Mouse (Mus musculus) myocyte (in vitro differentiated cells): ENCODE results near the gene Hs3st5. TPM values are rescaled to one million over a fixed set of nuclear protein-coding genes. Genes with fewer than 3 reads are reported as not detected.

Source experiments
- H3K27me3 ChIP-seq: one replicate; pipeline ENCODE4 v1.6.1; 2011; ENCODE audit not compliant: control insufficient read depth, insufficient read depth, insufficient read length
- H3K36me3 ChIP-seq: one replicate; pipeline ENCODE4 v1.6.1; 2011; ENCODE audit not compliant: control insufficient read depth, insufficient read depth
- H3K4me2 ChIP-seq: one replicate; pipeline ENCODE4 v1.6.1; 2011; ENCODE audit warnings: low read depth, control low read depth
- H3K4me3 ChIP-seq: one replicate; pipeline ENCODE4 v1.5.1; 2011; ENCODE audit warnings: mild to moderate bottlenecking, control low read depth, moderate library complexity
- H3K79me2 ChIP-seq: one replicate; pipeline ENCODE4 v1.6.1; 2011; ENCODE audit not compliant: control insufficient read depth, insufficient read depth
- H3ac ChIP-seq: one replicate; pipeline ENCODE4 v1.6.1; 2011; ENCODE audit not compliant: control insufficient read depth, insufficient read length
- CEBPB ChIP-seq: IDR thresholded peaks from 2 replicates; pipeline ENCODE4 v1.6.1; 2011; ENCODE audit warnings: mild to moderate bottlenecking, moderate library complexity; ENCODE audit not compliant: poor library complexity, insufficient read depth, severe bottlenecking
- E2F4 ChIP-seq: IDR thresholded peaks from one replicate; pipeline ENCODE4 v1.6.1; 2011; ENCODE audit warnings: mild to moderate bottlenecking, control low read depth, moderate library complexity; ENCODE audit not compliant: insufficient read depth
- MAX ChIP-seq: IDR thresholded peaks from one replicate; pipeline ENCODE4 v1.6.1; 2011; ENCODE audit warnings: low read depth, mild to moderate bottlenecking, control low read depth
- MYOD1 ChIP-seq, 3 experiments: IDR thresholded peaks; one replicate each; pipeline ENCODE4 v1.6.1; 2011; ENCODE audit warnings: control low read depth in 2 of 3, low read depth in 2 of 3, mild to moderate bottlenecking in 2 of 3, moderate library complexity in 1 of 3; ENCODE audit not compliant: insufficient read length in 2 of 3, control insufficient read depth in 1 of 3
- MYOG ChIP-seq, 3 experiments: IDR thresholded peaks; one replicate each; pipeline ENCODE4 v1.6.1; 2011; ENCODE audit warnings: control low read depth in 2 of 3, low read depth in 2 of 3, mild to moderate bottlenecking in 2 of 3; ENCODE audit not compliant: insufficient read length in 2 of 3, control insufficient read depth in 1 of 3, insufficient read depth in 1 of 3
- POLR2A ChIP-seq: IDR thresholded peaks from one replicate; pipeline ENCODE4 v1.6.1; 2011; ENCODE audit warnings: low read depth, mild to moderate bottlenecking, control low read depth, moderate library complexity; ENCODE audit not compliant: insufficient read length
- POLR2AphosphoS2 ChIP-seq: IDR thresholded peaks from one replicate; pipeline ENCODE4 v1.6.1; 2011; ENCODE audit warnings: low read depth, control low read depth; ENCODE audit not compliant: insufficient read length
- REST ChIP-seq: IDR thresholded peaks from one replicate; pipeline ENCODE4 v1.6.1; 2011; ENCODE audit warnings: mild to moderate bottlenecking, control low read depth, moderate library complexity; ENCODE audit not compliant: insufficient read depth, insufficient read length
- SRF ChIP-seq: IDR thresholded peaks from one replicate; pipeline ENCODE4 v1.6.1; 2011; ENCODE audit warnings: low read depth; ENCODE audit not compliant: control insufficient read depth, insufficient read length
- TCF12 ChIP-seq: IDR thresholded peaks from one replicate; pipeline ENCODE4 v1.6.1; 2011; ENCODE audit warnings: mild to moderate bottlenecking, control low read depth; ENCODE audit not compliant: poor library complexity, insufficient read depth, severe bottlenecking
- TCF3 ChIP-seq: IDR thresholded peaks from one replicate; pipeline ENCODE4 v1.6.1; 2011; ENCODE audit warnings: low read depth, control low read depth; ENCODE audit not compliant: insufficient read length
- USF1 ChIP-seq: IDR thresholded peaks from one replicate; pipeline ENCODE4 v1.6.1; 2011; ENCODE audit warnings: low read depth, mild to moderate bottlenecking, control low read depth, moderate library complexity
- polyA plus RNA-seq: library from polyadenylated mRNA; unstranded; fragments of >200 nt; fragmentation: generic; extraction: Trizol; gene quantifications from one replicate; pipeline ENCODE4 v1.2.1, GENCODE M21; 2012; ENCODE audit warnings: missing spikeins

Hs3st5 gene
- polyA plus RNA-seq, 1 experiment, result 0.31 TPM

DNA sequence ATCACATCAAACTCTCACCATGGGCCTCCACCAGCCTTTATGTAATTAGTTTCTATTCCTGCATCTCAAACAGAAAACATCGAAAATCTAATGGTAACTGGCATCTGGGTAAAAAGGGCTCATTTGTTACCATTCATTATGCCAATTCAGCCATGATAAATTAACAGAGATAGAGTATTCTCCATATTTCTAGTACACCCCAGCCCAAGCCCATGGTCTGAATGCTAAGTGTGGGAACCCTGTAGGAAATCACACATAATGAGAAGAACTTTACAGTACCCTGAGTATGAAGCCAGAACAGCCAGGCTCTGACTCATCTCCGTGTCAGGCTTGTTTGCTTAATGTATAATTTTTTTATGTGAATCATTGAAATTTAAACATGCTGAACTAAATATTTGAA is 23.3 kb upstream of the Hs3st5 start:
- no peak overlapping the region for H3K4me2 ChIP-seq
- no peaks in the 10 kb centered on the region for H3K36me3 ChIP-seq
- H3K27me3 ChIP-seq, result no peaks in the 10 kb centered on the region
- H3ac ChIP-seq, result no peak overlapping the region
- H3K4me3 ChIP-seq, result no peak overlapping the region
- no peaks in the 10 kb centered on the region for H3K79me2 ChIP-seq
- TF ChIP-seq TCF3, result no peak
- no peak for TF ChIP-seq REST
- TF ChIP-seq MYOG (IDR thresholded peaks at IDR 0.05; ENCODE audit: control insufficient read depth in 1 of 3, insufficient read depth in 1 of 3, insufficient read length in 2 of 3, low read depth in 2 of 3), result no peak
- no peak for TF ChIP-seq POLR2AphosphoS2
- no peak for TF ChIP-seq TCF12
- no peak for TF ChIP-seq SRF
- no peak for TF ChIP-seq POLR2A
- no peak for TF ChIP-seq MAX
- TF ChIP-seq USF1, result no peak
- no peak for TF ChIP-seq E2F4
- TF ChIP-seq CEBPB, result no peak

DNA sequence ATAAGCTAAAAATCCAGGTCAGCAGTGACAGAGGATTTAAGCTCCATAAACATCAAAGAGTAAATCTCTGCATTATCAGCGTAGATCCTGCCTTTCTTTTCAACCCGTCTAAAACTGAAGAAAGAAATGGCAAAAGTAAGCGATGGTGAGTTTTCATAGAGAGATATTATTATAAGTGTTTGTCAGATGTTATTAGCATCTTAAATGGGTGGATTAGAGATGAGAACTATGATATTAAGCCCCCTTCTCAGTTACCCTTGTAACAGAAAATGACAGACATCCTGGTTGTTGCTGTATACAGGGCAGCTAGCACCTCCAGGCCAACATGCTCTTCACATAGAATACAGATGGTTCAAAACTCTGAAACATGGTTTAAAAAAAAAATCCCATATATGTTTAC is 22.6 kb upstream of the Hs3st5 start:
- TF ChIP-seq MYOG (IDR thresholded peaks at IDR 0.05; ENCODE audit: control insufficient read depth in 1 of 3, insufficient read depth in 1 of 3, insufficient read length in 2 of 3, low read depth in 2 of 3) (no peak), TCF12 (no peak), MYOD1 (IDR thresholded peaks at IDR 0.05; ENCODE audit: control insufficient read depth in 1 of 3, insufficient read length in 2 of 3, low read depth in 2 of 3) (no peak), SRF (no peak), REST (no peak), USF1 (no peak), POLR2A (no peak), E2F4 (no peak), CEBPB (no peak), POLR2AphosphoS2 (no peak), TCF3 (no peak), MAX (no peak)
- Histone ChIP-seq H3K4me2 (no peak overlapping the region), H3ac (no peak overlapping the region), H3K36me3 (no peaks in the 10 kb centered on the region), H3K79me2 (no peaks in the 10 kb centered on the region), H3K27me3 (no peaks in the 10 kb centered on the region), H3K4me3 (no peak overlapping the region)

DNA sequence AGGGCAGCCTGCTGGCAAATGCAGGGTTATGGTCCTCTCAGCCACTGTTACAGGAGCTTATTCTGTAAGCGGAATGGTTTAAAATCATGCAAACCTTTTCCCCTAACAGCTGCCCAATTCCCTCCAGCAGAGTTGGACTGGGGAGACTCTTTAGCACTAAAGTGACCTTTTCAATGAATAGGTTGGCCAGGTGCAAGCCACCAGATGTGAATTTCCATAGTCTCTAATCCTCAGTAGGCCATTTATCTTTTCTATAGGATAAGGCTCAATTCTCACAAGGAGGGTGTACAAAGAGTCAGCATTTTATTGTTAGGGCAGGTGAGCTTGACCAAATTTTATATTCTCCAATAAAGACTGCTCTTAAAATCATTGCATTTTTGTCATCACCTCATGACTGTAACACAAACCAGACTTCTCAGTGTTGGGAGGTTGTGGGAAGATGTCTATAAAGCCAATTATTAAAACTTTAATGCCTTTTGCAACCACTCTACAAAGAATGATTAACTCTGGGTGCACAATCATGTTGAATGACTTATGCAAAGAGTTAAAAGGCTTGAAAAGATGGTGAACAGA is 21.8 kb upstream of the Hs3st5 start:
- no peak for TF ChIP-seq USF1
- no peak overlapping the region for H3K4me3 ChIP-seq
- H3K36me3 ChIP-seq, result no peaks in the 10 kb centered on the region
- H3ac ChIP-seq, result no peak overlapping the region
- H3K4me2 ChIP-seq, result no peak overlapping the region
- H3K79me2 ChIP-seq, result no peaks in the 10 kb centered on the region
- H3K27me3 ChIP-seq, result no peaks in the 10 kb centered on the region

DNA sequence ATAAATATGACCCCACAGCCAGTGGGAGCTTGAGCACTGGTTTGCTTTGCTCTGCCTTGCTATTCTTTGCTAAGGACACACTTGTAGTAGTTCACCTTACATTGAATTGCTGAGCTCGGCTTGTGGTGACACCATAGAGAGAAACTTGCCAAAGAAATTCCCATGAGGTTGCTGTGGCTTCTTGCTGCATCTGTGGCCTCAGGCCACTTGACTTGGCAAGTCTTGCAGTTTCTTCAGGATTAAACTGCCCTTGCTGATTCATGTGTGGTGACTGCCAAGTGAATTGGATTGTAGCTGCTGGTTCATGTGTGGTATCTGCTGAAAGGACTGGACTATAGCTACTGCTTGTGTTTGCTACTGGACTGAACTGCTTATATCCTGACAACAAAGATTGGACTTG is 13.0 kb upstream of the Hs3st5 start:
- H3K79me2 ChIP-seq, result no peaks in the 10 kb centered on the region
- no peaks in the 10 kb centered on the region for H3K36me3 ChIP-seq
- H3K4me3 ChIP-seq, result no peak overlapping the region
- no peak for TF ChIP-seq TCF12
- no peak for TF ChIP-seq REST
- no peak for TF ChIP-seq E2F4
- no peak for TF ChIP-seq TCF3
- TF ChIP-seq MYOD1 (IDR thresholded peaks at IDR 0.05; ENCODE audit: control insufficient read depth in 1 of 3, insufficient read length in 2 of 3, low read depth in 2 of 3), result no peak
- TF ChIP-seq POLR2A, result no peak
- no peak for TF ChIP-seq POLR2AphosphoS2
- no peak for TF ChIP-seq CEBPB
- no peak for TF ChIP-seq MYOG (IDR thresholded peaks at IDR 0.05; ENCODE audit: control insufficient read depth in 1 of 3, insufficient read depth in 1 of 3, insufficient read length in 2 of 3, low read depth in 2 of 3)
- TF ChIP-seq MAX, result no peak
- no peak for TF ChIP-seq SRF
- no peak for TF ChIP-seq USF1
- H3K27me3 ChIP-seq, result no peaks in the 10 kb centered on the region
- no peak overlapping the region for H3K4me2 ChIP-seq
- H3ac ChIP-seq, result no peak overlapping the region

DNA sequence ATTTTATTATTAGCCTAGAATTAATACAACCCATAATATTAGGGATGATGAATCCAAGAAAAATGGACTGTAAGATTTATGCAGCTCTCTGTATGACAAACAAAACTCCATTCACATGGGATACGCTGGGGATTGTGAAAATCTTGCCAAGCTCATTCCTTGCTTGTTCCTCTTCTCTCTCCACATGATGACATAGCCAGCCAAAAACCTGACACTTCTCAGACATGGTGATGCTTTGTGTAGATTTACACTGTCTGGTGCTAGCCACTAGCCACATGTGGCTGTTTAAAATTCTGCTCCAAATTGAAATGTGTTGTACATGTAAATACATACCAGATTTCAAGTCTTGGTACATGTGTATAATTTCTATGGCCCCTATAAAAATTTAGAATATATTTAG is 6.9 kb upstream of the Hs3st5 start:
- Histone ChIP-seq H3K27me3 (no peaks in the 10 kb centered on the region), H3K79me2 (no peaks in the 10 kb centered on the region), H3ac (no peak overlapping the region), H3K4me2 (no peak overlapping the region), H3K36me3 (no peaks in the 10 kb centered on the region), H3K4me3 (no peak overlapping the region)
- TF ChIP-seq MYOG (IDR thresholded peaks at IDR 0.05; ENCODE audit: control insufficient read depth in 1 of 3, insufficient read depth in 1 of 3, insufficient read length in 2 of 3, low read depth in 2 of 3) (no peak), USF1 (no peak), MAX (no peak), CEBPB (no peak), POLR2A (no peak), TCF3 (no peak), POLR2AphosphoS2 (no peak), TCF12 (no peak), MYOD1 (IDR thresholded peaks at IDR 0.05; ENCODE audit: control insufficient read depth in 1 of 3, insufficient read length in 2 of 3, low read depth in 2 of 3) (no peak), REST (no peak), SRF (no peak), E2F4 (no peak)
